Mouse (Mus musculus) cerebellum, postnatal 25 days (tissue): Measurements from ENCODE around the gene Nhlrc1.

Source experiments
- DNase-seq, 2 experiments: peaks; one replicate each; pipeline ENCODE4 v3.0.0; 2021; ENCODE audit warnings: mixed read lengths in 2 of 2

Gene Nhlrc1

GRCm38 (mm10) chr13:47014334-47015194 lies at the start of gene Nhlrc1:
TSS of gene Nhlrc1 (minus strand) at chr13:47014850.
- peak; percentile 89 to 92 for DNase-seq

DNA sequence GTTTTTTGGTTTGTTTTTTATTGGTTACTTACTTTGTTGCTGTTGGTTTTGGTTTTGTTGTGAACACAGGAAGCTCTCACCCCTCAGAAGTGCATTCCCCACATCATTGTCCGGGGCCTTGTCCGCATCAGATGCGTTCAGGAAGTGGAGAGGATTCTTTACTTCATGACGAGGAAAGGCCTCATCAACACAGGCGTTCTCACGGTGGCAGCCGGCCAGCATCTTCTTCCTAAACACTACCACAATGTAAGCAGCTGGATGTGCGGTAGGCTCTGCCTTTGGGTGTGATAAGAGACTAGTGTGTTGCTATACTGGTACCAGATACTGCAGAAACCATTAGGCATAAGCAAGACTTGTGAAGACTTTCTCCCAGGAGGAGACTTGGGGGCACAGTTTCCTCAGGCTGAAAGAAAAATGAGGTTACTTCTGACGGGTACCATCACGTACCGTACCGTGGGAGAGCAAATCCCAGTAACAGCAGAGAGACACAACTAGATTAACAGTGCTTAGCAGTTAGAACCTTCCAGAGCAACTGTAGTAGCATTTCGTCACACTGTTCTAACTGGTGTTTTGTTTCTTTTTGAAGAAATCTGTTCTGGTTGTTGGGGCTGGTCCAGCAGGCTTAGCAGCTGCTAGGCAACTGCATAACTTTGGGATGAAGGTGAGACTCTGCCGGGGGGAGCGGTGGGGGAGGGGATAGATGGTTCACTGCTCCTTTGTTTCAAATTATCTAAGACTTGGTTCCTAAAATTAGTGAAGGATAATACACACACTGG lies 49.5 kb upstream of the Nhlrc1 start:
- no peak for DNase-seq

DNA sequence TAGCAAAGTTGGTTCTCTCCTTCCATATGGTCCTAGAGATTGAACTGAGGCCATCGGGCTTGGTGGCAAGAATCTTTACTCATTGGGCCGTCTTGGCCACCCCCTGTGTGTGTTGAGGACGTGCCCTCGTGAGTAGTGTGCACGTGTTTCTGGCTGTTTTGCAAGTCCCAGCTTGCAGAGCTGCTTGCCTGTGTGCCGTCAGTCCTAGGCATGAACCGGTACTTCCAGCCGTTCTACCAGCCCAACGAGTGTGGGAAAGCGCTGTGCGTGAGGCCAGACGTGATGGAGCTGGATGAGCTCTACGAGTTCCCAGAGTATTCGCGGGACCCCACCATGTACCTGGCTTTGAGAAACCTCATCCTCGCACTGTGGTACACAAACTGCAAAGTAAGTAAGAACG lies 48.1 kb upstream of the Nhlrc1 start:
- DNase-seq = no peak

- no peak for DNase-seq
These were observed 42.1 kb upstream of the Nhlrc1 start for GRCm38 (mm10) chr13:47056781-47057180.

DNA sequence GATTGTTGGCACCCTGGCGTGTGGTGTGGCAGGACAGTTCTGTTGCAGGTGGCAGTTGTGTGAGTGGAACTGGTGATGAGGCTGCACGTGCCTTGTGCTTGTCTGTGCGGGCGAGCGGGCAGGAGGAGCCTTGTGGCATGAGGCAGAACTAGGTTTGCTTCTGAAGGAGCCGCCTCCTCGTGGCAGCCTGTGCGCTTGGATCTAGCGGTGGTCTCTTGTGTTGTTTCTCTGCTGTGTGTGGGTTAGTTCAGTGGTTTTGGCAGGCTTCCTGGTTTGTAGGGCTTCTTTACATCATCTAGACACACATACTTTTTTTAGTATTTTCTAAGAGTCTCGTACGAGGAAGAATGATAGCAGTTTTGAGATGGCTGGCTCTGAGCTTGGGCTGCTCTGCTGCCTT lies 41.5 kb upstream of the Nhlrc1 start:
- DNase-seq = no peak

DNA sequence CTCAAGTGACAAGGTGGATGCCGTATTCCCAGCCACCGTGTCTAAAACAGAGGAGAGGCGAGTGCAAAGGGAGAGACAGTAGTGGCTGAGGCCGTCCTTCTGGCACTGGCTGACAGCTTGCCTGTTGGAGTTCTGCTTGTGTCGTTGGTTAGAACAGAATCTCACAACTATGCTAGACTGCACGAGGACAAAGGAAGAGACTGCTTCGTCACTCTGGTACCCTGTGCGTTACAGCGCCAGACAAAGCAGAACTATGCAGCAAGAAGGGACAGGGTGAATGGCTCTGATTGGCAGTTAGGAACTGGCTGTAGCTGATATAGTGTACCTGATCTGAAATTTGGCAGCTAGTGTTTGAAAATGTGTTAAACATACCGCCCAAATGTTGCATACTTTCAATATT lies 39.3 kb upstream of the Nhlrc1 start:
- DNase-seq = no peak

DNA sequence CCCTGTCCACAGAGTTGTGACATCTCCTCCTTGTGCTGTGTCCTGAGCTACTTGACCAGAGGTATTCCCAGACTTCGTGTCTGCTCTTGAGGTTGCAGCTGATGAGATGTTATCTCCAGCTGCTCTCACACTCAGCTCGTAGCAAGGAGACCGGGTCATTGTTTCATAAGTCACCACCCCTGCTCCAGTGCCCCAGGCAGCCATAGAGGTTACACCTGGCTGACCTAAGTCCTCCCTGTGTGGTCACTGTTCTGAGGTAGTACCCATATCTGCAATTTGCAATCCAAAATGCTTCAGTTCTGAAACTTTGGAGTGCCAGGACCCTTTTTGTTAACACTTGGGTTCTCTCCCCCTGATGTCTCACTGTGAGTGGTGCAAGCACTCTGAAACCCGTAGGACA lies 35.4 kb upstream of the Nhlrc1 start:
- DNase-seq = no peak

GRCm38 (mm10) chr13:47047996-47048395 lies 33.3 kb upstream of the Nhlrc1 start:
- DNase-seq = no peak

DNA sequence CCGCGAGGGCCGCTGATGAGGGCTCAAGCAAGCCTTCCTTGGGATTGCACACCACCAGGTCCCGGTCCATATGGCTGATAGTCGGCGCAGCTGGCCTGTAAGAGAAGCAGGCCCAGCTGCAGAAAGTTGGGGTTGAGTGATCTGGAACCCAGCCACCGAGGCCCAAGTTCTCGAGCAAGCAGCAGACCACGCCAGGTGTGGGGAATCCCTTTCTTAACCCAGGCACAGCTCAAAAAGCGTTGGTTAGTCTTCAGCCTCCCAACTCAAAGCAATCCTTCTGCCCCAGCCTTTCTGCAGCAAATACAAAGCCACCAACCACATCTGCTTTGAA lies 29.9 kb upstream of the Nhlrc1 start, which contains the start of gene Tpmt:
TSS of gene Tpmt (minus strand) at position 121 of the 331 bp plus-strand sequence.
- DNase-seq = no peak

DNA sequence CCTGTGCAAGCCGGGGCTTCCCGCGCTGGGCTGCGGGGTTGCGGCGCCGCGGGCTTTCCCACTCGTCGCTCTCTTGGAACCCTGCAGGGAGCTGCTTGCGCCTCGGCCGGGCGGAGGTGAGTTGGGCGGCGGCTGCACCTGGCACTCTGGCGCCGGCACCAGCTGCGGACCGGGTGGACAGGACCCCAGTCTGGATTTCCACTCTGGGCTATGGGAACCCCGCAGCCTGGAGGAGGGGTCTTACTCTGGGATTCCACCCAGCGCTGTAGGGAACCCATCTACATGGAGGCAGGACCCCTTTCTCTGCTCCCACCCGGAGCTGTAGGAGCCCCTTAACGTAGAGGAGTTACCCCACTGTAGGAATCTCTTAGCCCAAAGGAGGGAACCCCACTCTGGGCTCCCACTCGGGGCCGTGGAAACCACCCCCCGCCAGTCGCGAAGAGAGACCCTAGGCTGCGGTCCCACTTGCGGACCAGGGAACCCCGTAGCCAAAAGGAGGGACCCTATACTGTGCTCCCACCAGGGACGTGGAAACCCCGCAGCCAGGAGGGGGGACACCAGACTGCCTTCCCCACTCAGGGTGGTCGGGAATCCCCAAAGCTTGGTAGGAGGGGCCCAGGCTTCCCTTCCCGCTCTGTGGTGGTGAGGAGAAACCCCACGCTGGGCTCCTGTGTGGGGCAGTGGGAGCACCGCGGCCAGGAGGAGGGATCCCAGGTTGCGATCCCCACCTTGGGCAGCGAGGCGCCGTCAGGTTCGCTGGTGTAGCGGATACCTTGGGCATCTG lies 29.4 kb upstream of the Nhlrc1 start:
- DNase-seq = peak; percentile 31 to 45

DNA sequence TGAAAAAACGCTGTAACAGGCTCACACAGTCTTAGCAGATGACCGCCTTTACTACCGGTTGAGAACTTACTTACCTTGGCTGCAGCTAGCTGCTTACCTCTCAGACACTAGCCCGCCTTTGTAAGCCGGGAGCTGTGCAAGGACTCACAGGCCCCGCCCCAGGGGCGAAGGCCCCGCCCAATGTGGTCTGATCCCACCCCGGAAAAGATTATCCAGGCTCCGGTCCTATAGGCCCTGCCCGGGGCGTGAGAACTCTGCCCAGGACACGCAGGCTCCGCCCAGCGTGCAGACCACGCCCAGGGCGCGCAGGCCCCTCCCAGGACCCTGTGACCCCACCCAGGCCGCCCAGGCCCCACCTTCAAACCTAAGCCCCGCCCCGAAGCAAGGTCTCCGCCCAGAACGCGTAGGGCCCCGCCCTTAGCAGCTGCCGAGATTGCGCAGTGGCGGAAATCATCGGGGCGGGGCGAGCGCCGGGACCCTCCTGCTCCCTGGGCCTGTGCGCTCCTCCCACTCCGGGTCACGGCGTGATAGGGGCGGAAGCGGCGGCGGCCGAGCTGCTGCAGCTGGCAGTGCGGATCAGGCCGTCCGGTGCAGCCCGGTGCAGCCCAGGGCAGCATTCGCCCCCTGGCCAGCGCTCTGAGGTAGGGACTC lies 28.5 kb upstream of the Nhlrc1 start, which contains the start of gene Kdm1b:
TSS of gene Kdm1b (plus strand) at position 470 of the 651 bp plus-strand sequence.
- peak; percentile 99 for DNase-seq

- no peak for DNase-seq
These were observed 27.5 kb upstream of the Nhlrc1 start for GRCm38 (mm10) chr13:47042024-47042633.

DNA sequence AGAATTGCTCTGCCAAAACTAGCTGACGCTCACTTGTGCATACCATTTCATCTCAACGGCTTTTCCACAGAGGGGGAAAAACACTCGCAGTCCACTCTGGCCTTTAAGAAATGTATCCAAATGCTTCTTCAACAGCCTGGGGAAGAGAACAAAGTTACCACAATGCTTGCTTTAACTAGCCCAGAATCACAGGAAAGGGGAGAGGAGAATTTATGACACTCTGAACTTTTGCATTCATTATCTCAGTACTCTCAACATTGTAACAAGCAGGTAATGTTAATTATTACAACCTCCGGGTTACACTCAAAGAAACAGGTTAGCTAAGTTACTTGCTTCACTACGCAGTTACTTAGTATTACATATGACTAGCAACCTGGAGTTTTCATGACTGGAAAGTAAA lies 25.4 kb upstream of the Nhlrc1 start:
- no peak for DNase-seq

DNA sequence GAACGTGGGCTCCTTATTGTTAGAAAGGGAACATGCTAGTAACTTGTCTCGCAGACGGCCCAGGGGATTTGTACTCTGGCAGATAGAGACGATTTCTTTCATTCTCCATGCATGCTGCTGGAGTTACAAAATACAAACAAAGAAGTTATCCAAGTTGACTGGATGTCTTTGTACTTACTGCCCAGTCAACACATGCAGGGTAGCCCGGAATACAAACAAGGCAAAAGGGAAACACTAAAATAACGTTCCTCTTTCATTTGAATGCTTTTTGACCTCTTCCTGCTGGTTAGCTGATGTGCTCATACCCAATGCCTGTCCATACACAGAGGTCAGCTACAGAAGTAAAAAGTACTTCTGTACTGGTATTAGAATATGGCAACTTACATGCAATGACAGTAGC lies 23.3 kb upstream of the Nhlrc1 start:
- DNase-seq = no peak

GRCm38 (mm10) chr13:47033602-47034001 lies 19.0 kb upstream of the Nhlrc1 start:
- DNase-seq = no peak

DNA sequence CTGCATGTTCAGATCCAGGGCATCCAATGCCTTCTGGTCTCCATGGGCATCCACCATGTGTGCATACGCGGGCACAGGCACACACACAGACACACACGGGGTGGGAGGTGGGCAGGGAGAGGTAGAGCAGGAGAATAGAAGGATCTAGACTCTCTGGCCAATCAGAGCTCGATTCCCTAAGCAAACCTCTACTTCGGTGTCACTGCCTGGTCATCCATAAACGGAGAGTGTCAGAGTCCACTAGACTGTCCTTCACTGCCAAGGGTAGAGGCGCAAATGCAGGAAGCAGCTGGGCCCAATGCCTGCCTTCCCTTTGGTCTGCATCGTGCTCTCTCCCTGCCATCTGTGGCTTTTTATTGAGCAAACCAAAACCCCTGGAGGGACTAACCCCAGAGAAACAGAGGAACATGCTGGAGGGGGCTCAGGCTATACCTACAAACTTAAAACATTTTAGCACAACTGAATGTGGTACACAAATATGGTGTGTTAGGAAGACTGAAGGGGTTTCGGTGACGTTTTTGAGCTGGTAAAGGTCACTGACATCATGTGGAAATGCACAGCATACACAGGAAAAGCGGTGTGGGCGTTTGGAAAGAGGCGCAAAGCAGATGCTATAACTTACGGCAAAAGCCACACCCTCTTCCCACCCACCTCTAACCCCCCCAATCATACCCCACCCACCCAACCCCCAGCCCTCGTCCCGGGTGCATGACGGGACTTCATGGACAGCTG lies 15.9 kb upstream of the Nhlrc1 start:
- DNase-seq = no peak

GRCm38 (mm10) chr13:47020798-47021197 lies 6.1 kb upstream of the Nhlrc1 start:
- peak in 1 of 2 experiments; percentile 16 for DNase-seq

- DNase-seq = no peak
These were observed 5.1 kb upstream of the Nhlrc1 start for GRCm38 (mm10) chr13:47019774-47020173.

DNA sequence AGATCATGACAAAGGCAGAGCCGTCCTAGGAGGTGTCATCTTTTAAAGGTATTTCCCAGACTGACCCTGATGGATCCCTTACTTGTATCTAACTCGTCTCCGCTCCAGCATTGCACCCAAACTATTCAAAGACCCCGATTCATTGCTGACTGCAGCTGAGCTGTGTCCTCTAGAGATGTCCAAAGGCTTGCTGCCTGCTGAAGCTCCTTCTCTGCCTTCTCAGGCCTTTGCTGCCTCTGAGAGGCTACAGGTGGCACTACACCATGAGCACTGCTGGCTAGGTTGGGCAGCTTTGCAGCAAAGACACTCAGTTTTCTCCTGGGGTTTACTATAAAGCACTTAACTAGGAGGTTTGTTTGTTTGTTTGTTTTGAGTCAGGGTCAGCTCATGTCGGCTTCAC lies 2.6 kb upstream of the Nhlrc1 start:
- peak; percentile 62 to 77 for DNase-seq

DNA sequence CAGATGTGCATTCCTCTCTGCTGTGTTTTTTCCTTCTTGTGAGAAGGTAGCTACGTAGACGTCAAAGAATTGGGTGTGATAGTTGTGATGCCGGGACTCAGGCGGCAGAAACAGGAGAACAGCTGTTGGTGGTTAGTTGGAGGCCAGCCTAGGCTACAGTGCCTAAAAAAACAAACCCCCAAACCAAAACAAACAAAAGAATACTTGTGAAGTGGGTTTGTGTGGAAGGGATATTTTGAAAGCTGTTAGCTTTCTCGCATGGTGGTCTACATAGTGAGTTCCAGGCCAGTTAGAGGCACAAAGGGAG lies 498 bp upstream of the Nhlrc1 start:
- no peak for DNase-seq

DNA sequence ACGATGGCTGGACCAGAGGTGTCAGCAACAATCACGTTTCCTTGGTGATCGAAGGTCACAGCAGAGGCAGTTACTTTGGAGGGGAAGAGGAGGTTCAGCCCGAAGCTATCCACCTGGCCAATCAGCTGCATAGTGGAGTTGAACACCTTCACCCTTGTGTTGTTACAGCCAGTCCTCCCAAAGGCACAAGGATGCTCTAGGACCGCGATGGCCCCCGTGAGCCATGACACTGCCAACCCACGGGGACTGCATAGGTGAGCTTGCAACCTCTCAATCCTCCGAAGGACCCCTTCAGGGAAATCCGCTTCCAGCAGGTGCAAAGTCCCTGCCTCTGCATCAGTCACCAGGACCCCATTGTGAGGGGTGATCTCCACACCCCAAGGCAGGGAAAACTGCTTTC lies 910 bp downstream of the Nhlrc1 start:
- no peak for DNase-seq

DNA sequence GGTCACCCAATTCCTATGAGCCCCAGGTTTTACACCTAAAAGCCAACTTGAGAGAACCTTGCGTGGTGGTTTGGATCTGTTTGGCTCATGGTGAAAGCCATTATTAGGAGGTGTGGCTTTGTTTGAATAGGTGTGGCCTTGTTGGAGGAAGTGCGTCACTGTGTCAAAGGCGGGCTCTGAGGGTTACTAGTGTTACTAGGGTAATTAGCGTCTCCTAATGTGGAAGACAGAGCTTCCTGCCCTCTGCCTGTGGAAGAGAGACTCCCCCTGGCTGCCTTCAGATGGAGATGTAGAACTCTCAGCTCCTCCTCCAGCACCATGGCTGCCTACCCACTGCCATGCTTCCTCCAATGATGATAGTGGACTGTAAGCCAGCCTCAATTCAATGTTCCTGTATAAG lies 13.1 kb downstream of the Nhlrc1 start:
- DNase-seq = no peak
